Mouse (Mus musculus): ENCODE data around the gene Rbbp5. TPM values are rescaled to one million over a fixed set of nuclear protein-coding genes. Genes with fewer than 3 reads are reported as not detected.

Rbbp5 gene
- total RNA-seq, 2 experiments from 2014 or later: 16.9 to 20.3 TPM

DNA sequence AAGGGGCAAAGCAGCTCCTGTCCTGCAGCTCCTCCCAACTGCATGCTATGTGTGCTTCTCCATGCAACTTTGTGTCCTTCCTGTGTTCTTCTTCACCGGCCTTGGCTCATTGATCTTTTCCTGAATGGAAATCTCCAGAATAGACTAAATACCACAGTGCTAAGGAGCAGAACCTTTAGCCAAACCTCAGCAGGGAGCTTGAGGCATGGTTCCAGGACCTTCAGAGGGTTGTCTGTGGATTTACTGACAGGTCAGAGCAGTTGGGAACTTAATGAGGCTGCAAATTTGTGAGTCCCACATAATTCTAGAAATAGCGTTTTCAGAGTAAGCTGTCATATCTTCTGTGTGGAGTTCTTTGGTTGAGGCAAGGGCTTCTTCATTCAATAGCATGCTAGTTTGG is 23.4 kb downstream of the Rbbp5 start:
- DNase-seq (ENCODE audit: low spot score): no peak

DNA sequence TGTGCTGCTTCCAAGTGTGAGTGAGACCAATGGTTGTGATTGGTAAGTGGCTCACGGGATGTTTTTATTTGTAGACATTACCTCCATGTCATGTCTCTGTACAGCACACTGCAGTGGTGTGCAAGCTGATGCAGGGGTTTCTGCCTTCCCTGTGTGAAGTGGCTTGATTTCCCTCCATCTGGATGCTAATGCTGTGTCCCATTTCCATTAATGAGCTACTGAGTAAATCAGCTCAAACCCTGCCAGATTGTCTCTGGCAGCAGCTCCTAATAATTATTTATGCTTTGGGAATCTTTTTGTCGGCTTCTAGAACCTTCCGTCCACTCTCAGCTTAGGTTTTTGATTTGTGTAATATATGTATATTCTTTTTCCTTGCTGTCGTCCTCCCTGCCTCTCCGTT is 28.0 kb downstream of the Rbbp5 start:
- no peak for DNase-seq (ENCODE audit: low spot score)

DNA sequence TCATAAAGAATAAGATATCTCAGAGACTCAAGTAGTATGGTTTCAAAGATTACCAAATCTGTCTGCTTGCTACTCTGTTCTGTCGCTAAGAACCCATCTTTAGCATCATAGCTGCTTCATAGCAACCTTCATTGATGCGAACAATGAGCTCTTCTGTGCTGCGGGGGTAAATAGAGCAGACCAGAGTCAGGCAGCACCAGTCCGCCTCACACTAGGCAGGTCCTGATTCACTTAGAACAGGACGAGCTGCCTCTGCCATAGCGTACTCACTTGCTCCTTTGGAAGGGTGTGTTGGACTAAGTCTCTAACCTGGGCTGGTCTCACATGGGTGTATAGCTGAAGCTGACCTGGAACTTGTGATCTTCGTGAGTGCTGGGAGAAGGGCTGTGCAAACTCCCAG is 28.9 kb downstream of the Rbbp5 start, which contains the start of gene Tmem81:
TSS of gene Tmem81 (plus strand) at position 173 of the 400 bp plus-strand sequence.
- DNase-seq (ENCODE audit: low spot score): no peak

DNA sequence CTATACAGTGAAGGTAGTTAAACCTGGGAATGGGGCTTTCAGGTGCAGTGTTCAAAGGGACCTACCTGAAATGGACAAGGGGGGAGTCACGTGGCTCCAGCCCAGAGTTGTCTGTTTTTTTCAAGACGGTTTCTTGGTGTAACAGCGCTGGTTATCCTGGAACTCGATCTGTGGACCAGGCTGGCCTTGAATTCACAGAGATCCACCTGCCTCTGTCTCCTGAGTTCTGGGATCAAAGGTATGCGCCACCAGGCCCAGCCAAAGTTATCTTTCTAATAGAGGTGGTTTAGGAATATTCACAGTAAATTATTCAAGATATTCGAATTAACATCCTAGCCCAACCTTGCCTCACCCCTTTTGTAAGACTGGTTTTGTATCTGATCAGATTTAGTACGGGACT is 29.5 kb downstream of the Rbbp5 start:
- no peak for DNase-seq (ENCODE audit: low spot score)

DNA sequence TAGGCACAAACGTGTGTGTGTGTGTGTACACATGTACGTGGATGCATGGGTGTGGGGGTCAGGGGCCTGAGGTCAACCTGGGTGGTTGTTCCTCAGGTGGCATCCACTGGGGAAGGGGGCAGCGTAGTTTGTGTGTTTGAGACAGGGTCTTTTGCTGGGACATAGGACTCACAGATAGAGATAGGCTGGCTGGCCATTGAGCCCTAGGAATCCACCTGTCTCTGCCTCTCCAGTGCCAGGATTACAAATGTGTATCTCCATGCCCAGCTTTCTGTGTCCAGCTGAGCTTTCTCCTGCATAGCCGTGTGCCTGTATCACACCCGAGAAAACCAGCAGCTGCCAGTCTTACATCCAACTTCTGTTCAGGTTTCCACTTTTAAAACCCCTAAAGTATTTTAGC is 32.6 kb downstream of the Rbbp5 start:
- no peak for DNase-seq (ENCODE audit: low spot score)

DNA sequence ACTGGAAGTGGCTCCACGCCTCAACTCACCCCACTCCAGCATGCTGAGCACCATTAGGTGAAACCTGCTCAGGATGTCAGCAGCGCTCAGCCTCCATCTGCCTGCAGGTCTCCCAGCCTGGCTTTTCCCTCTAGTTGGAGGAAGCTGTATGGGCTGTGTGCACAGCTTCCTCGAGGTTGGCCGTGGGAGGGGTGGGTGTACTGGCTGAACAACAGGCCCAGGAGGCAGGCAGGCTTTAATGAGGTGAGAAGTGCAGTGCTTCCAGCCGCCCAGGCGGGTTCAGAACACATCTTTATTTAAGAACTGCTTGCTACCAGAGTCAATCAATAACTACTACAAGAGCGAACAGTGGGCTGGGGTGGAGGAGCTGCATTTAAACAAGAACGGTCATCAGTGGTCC is 34.4 kb downstream of the Rbbp5 start:
- no peak for DNase-seq (ENCODE audit: low spot score)

DNA sequence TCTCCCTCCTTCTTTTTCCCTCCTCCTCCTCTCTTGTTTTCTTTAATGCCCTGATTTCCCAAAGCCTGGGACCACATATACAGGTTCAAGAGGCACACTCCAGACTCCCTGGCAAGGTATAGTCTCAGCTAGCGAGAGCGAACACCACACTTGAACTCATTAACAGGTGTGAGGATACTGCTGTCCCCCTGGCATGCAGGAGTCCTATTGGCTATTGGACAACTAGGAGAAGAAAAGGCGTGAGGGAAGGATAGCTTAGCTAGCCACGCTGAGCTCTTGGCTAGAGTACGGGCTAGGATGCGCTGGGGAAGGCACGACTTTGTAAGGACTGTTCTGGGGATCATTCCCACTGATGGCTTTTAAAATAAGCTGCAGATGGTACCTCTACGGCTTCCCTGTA is 34.9 kb downstream of the Rbbp5 start:
- DNase-seq (ENCODE audit: low spot score): no peak

DNA sequence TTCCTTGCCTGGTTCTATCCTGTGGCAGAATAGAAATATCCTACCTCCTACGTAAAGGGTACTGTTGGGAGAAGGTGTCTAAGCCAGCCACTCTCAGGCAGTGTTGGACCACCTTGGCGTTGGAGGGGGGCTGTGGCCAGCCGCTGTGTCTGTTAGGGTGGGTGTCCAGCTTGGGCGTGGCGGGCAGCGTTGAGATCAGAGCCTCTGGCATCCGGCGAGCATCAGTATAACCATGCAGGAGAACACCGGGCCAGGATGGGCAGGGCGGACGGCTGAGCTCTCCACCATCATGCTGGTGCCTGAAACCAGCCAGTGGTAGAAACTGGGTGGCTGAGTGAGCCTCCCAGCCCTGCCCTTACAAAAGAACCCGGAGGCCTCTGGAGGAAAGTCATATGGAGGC is 38.2 kb downstream of the Rbbp5 start:
- no peak for DNase-seq (ENCODE audit: low spot score)

DNA sequence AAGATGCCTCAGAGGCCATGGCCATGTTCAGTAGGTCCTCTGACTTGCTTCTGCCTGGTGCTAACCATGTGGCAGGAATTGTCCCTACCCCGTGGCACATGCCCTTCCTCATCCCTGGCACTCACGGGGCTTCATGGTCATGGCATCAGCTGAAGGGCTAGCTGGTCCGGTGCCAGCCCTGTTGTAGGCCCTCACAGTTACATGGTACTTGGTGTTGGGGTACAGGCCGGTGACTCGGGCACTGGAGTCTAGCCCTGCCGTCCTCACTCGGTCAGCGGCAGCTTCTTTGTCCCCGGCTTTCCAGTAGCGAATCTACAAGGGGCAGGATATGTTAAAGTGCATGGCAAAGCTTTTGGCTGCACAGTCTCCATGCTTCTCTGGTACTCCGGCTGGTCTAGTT is 39.6 kb downstream of the Rbbp5 start:
- DNase-seq (ENCODE audit: low spot score): no peak

DNA sequence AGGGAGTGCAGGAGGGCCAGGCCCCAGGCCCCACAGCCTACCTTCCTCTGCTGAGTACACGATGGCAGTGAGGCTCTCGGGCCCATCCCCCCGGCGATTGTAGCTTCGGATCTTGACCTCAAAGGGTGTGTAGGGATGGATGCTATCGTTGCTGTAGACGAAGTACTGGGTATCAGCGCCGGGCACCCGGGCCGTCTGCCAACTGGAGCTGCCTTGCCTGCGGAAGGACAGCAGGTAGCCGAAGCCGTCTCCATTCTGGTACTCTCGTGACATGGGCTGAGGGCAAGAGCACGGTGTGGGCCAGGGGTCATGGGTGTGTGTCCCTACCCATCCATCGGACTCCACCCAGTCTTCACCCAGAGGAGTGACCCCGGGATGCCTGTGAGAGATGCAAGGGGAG is 41.5 kb downstream of the Rbbp5 start:
- no peak for DNase-seq (ENCODE audit: low spot score)

DNA sequence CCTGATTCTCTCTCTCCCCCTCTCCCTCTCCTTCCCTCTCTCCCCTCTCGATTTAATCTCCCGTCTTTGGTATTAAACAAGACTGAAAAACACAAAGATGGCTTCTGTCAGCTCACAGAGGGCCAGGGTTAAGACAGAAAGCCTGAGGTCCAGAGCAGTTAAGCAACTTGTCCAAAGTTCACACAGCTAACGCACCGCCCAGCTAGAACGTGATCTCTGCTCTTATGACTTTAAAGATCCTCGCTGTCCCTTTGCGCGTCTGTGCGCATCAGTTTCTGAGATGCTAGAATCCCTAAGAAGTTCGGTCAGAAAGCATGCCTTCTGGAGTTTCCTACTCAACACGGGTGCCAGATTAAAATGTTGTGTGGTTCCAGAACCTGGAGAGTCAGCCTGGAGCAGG is 42.6 kb downstream of the Rbbp5 start:
- no peak for DNase-seq (ENCODE audit: low spot score)

DNA sequence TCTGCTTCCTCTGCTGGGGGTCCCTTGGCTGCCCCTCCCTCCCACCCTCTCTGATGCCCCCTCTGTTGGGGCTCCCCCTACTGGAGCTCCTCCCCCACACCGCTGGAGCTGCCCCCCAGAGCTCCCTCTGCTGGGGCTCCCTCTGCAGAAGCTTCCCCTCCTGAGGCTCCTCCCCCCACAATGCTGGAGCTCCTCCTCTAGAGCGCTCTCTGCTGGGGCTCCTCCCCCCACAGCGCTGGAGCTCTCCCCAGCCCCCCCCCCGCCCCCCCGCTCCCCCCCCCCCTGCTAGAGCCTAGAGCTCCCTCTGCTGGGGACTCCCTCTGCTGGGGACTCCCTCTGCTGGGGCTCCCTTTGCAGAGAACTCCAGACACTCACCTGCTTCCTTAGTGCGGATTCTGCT is 43.6 kb downstream of the Rbbp5 start:
- DNase-seq (ENCODE audit: low spot score): peak; percentile 73

DNA sequence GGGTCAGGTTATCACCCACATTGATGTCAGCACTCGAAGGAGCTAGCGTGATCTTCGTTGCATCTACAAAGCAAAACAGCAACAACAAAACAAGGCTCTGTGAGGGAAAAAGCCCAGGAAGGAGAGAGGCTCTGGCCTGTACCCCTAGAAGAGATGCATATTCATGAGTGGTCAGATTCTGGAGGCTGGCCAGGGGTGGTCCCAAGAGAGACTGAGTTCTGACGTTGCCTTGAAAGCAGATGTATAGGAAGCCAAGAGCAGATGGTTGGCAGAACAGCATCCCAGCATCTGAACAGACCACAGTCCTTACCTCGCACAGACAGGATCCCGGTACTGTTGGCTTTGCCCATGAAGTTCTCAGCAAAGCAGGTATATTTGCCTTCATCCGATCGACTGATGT is 45.9 kb downstream of the Rbbp5 start:
- no peak for DNase-seq (ENCODE audit: low spot score)

DNA sequence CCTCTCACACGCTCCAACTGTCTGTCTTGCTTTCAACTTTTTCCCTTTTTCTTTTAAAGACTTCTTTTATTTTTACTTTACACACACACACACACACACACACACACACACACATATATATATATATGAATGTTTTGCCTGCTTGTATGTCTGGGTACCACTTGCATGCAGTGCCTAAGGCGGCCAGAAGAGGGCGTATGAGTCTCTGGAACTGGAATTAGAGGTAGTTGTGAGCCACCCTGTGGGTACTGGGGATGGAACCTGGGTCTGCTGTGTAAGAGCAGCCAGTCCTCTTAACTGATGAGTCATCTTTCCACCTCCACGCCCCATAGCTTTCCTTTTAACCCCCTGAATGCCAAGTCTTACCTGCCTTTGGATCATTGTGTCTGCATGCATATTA is 46.8 kb downstream of the Rbbp5 start:
- no peak for DNase-seq (ENCODE audit: low spot score)

DNA sequence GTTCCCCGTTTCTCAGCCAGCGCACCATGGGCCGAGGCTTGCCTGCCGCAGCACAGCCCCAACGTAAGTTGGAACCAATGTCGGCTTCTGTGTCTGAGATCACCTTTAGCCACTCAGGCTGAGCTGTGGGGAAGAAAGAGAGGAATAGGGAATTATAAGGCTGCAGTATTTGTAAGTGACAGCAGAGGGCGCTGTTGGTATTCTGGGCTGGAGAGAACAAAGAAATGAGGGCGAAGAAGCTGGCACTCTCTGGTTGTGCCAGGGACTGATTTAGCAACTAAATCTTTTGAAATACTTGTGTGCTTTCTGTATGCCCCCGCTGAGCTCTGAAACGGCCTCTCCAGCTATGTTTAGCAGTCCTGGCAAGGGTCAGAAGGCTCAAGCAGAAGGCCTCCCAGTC is 48.7 kb downstream of the Rbbp5 start:
- peak; percentile 63 for DNase-seq (ENCODE audit: low spot score)

DNA sequence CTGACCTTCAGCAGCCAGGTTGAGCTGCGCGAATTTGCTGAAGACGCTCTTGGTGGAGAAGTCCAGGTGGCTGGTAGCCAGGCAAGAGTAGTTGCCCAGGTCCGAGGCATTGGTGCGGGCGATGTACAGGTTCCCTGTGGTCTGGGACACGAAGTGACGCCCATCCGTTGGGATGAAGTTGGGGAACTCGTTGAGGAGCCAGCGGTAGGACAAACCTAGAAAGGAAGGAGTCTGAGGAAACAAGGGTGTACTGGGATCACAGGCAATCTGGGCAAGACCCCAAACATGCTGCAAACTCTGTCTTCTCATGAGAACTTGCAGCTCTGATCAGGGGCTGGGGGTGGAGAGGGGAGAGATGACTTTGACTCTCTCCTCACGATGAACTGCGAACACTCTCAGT is 50.9 kb downstream of the Rbbp5 start:
- DNase-seq (ENCODE audit: low spot score): no peak

DNA sequence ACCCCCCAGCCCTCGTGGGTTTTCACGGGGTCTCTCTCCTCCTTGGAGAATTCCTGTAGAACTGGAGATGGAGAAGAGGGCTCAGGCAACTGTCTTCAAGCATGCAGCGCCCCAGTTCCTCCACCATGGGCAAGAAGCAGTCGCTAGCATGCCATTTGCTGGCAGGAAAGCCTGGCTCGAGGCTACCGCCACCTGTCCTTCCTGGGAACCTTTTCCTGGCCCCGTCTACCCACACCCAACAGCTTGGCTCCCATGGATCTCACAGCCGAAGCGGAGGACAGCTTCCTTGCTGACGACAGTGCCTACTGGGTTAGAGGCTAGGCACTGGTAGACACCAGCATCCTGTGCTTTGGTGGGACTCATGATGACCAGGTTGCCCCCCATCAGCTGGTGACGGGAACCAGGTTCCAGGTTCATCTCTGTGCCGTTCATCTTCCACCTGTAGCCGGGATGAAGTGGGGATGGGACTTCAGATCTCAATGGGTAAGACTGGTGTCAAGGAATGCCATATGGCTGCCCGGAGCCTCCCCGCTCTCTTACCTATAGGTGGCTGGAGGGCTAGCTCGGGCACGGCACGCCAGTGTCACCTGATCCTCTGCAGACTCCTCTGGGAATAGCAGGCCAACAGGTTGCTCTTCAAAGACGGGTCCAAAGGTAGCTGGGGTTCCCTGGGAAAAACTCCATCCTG is 51.6 kb downstream of the Rbbp5 start:
- DNase-seq (ENCODE audit: low spot score): peak; percentile 28

DNA sequence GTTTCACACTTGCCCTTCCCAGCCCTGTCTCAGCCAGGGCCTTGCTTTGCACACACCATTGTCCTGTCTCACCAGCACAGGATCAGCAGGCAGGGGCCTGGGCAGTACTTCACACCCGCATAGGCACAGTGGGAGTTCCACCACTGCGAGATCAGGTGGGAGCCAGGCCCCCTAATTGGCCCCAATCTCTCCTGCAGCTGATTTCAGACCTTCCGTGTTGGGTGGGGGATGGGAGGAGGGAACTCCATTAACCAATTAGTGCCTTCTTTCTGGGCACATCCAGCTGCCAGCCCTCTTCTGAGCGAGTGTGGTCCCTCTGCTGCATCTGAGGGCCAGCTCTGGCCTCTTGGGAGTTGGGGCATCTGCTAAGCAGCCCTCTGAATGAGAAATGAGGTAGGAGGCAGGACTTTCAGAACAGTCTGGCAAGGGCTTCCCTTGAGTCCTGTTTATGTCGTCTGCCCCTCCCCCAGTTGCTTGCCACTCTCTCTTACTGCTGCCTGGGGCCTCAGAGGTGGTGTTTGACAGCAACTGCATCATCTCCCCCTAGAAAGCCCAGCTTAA is 53.5 kb downstream of the Rbbp5 start:
- DNase-seq (ENCODE audit: low spot score): no peak

DNA sequence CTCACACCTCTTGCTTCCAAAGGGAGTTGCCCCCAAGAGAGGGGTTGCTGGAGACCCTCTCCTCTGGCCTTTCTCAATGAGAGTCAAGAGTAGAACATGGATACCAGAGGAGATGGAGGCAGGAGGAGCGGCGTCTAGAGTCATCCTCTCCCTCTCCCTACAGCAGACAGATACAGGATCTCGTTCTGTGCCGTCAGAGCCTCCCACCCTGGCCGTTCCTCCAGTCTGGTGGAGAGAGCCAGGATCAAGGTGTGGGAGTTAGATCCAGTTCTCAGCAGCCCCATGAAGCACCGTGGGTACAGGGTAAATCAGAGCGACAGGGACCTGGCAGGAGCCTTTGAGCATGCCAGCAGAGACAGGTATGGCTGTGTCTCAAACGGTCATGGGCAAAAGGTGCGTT is 55.4 kb downstream of the Rbbp5 start:
- no peak for DNase-seq (ENCODE audit: low spot score)

DNA sequence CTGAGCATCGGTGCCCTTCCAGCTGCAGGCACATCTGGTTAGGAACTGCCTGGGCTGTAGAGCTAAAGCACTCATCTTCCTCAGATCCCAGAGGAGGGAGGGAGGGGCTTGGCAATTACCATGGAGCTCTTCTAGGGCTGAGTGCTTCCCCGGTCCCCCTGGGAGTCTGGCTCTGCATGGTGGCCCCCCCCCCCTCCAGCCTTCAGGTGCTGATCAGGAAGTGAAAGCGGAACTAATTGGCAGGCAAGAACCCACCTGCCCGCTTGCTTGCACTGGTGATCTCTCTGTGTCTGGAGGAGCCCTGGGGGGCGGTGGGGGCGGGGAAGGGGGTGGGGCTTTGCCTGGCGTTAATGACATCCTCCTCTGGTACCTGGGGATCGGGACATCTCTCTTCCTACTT is 56.7 kb downstream of the Rbbp5 start:
- no peak for DNase-seq (ENCODE audit: low spot score)

DNA sequence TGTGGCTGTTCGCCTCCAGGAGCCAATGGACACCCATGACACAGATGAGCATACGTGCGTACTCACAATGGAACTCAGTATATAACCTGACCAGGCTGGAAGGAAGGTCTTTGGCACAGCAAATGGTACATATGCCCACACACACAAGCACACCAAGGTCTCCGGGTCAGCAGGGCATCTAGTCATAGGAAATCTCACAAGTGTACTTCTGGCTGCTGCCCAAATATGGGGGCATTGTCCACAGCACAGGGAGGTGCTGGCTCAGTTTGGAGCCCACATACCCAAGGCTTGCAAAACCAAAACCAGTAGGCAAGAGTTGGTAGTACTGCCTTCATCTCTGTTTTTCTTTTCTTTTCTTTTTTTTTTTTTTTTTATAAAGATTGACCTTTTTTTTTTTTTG is 58.4 kb downstream of the Rbbp5 start:
- no peak for DNase-seq (ENCODE audit: low spot score)

DNA sequence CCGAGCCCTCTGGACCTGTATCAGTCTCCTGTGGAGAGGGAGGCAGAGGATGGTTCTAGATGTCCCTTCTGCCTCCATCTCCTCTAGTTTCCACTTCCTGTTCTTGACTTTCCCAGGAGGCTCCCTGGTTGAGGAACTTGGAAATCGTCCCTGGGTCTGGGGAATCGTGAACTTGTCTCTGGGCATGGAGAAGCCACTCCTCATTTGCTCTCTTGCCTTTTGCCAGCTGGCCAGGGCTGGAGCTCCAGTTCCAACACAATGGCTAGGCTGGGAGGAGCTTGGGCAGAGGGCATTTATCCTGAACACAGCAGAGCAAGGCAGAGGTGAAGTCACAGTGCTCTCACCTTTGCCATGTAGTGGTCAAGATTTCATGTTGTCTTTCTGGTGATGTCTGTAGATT is 59.3 kb downstream of the Rbbp5 start:
- DNase-seq (ENCODE audit: low spot score): no peak

DNA sequence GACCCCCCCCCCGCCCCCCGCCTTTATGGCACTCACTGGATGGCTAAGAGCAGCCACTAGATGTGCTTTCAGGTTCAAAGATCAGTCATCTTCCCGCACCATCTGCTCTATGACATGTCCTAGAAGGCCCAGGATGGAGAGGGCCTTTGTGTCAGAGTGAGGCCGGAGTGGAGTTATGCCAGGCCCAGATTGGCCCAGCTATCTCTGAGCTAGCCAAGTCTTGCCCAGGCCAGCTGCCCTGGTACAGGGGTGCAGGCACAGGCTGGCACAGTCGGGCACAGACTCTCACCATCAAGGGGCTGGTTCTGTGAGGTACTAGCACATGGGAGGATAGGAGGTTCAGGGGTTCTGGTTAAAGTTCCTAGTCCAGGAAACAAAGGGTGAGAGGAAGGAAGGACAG is 60.6 kb downstream of the Rbbp5 start:
- DNase-seq (ENCODE audit: low spot score): no peak

DNA sequence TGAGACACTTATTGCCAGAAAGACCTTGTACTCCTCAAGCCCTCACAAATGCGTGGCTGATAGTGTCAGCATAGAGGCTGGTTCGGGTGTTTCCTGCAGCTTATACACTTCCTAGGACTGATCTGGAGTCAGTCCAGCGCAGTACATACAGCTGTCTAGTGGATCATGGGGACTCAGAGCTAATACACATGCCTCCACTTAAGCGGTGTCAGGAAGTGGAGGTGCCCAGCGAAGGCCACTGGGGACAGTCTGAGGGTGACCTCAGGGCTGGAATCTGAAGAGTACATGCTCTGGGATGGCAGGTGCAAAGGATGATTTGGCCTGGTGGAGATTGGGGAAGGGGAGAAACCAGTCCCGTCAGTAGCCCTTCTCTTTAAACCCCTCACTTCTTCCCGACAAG is 63.5 kb downstream of the Rbbp5 start:
- no peak for DNase-seq (ENCODE audit: low spot score)
